ENCODE assay signal across 9 mouse cellular contexts in the genomic region with DNA sequence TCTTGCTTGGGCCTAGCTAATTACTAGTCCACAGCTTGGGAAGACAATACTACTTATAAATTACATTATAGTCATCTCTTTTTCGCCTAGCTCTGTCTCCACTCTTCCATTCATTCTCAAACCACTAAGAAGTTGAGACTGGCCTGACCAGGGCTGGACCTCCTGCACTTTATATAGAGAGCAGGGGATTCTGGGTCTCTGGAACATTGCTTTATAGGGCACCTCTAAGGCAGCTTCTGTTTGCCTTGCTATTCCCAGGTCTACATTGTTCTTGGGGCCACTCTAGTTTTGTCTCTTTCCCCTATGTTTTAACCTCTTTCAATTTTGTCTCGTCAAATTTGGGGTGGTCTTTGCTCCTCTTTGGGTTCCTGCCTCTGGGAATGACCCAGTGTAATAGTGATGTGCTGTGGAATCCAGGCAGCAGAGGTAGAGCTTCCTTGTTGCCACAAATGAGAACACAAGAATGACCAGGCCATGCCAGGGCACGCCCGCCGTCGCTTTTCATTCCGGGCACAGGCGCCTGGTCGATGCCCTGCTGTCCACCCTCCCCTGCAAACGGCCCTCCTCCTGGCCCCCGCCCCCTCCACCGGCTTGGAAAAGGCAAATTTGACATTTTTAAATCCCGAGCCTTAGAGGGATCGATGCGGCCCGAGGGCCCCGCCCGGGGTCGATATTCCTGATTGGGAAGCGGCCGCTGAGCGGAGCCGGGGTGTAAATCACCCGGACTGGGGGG. TPM values are rescaled to one million over a fixed set of nuclear protein-coding genes. Genes with fewer than 3 reads are reported as not detected.
A peak's percentile ranks its signal among the peaks of the same experiment; 100 is the strongest.
DNase-seq lines count a peak whose midpoint lies in the region; ATAC-seq and TF ChIP-seq lines count a peak whose summit lies in the region.
"Had no signal": no experiment of that assay in that cellular context is flagged by ENCODE, and none has a peak within 500 bp of the region (broad histone marks: within the 10 kb centered on the region; RNA-seq: fewer than 3 reads in every experiment).

No protein-coding gene starts in this region.

- H3K9ac ChIP-seq in kidney, embryonic 15.5 days = peak overlapping the region; percentile 42
- H3K9ac ChIP-seq in forebrain, embryonic 11.5 days (ENCODE audit: low read length) = peak overlapping the region; percentile 47
- H3K9ac ChIP-seq in kidney, postnatal 0 days (ENCODE audit: low read depth, low read length) = peak overlapping the region; percentile 14; the same call in 1 of the 2 replicates
- H3K9ac ChIP-seq in midbrain, embryonic 16.5 days (ENCODE audit: low read depth, low read length) = peak overlapping the region; percentile 47

- peak overlapping the region; percentile 82 for H3K27ac ChIP-seq in kidney, embryonic 15.5 days
- H3K27ac ChIP-seq in forebrain, embryonic 11.5 days (ENCODE audit: low read depth, low read length) = no peak overlapping the region
- H3K27ac ChIP-seq in kidney, postnatal 0 days = 0 out of 2 replicates have a peak overlapping the region, but pooled peaks have one; percentile 48
- no peak overlapping the region for H3K27ac ChIP-seq in midbrain, embryonic 16.5 days (ENCODE audit: low read length)

- no peak for ATAC-seq in kidney, embryonic 15.5 days (replicated peaks; ENCODE audit: low FRiP score)
- ATAC-seq in forebrain, embryonic 11.5 days (replicated peaks; ENCODE audit: low FRiP score) = no peak
- no peak for ATAC-seq in kidney, postnatal 0 days (replicated peaks; ENCODE audit: low FRiP score, low read depth)
- no peak for ATAC-seq in midbrain, embryonic 16.5 days

- H3K4me1 ChIP-seq in kidney, embryonic 15.5 days = peaks cover 70% of the 10 kb centered on the region
- peaks cover 27% of the 10 kb centered on the region for H3K4me1 ChIP-seq in forebrain, embryonic 11.5 days (replicated peaks; ENCODE audit: control insufficient read depth, insufficient read depth, low read length)
- peaks cover 45% of the 10 kb centered on the region for H3K4me1 ChIP-seq in kidney, postnatal 0 days (replicated peaks; ENCODE audit: insufficient read depth, low read length)
- peaks cover 37% of the 10 kb centered on the region for H3K4me1 ChIP-seq in midbrain, embryonic 16.5 days (ENCODE audit: control insufficient read depth, insufficient read depth, low read length)

- H3K4me3 ChIP-seq in kidney, embryonic 15.5 days (replicated peaks) = peak overlapping the region; percentile 40
- peak overlapping the region; percentile 32 for H3K4me3 ChIP-seq in forebrain, embryonic 11.5 days (ENCODE audit: low read depth, low read length)
- H3K4me3 ChIP-seq in kidney, postnatal 0 days (replicated peaks; ENCODE audit: low read depth, low read length) = peak overlapping the region; percentile 38
- H3K4me3 ChIP-seq in midbrain, embryonic 16.5 days (ENCODE audit: low read depth, low read length) = peak overlapping the region; percentile 39

- no peaks in the 10 kb centered on the region for H3K36me3 ChIP-seq in kidney, embryonic 15.5 days
- no peaks in the 10 kb centered on the region for H3K36me3 ChIP-seq in forebrain, embryonic 11.5 days (ENCODE audit: control insufficient read depth, insufficient read depth, low read length)
- H3K36me3 ChIP-seq in kidney, postnatal 0 days (ENCODE audit: insufficient read depth, low read length) = no peaks in the 10 kb centered on the region
- no peaks in the 10 kb centered on the region for H3K36me3 ChIP-seq in midbrain, embryonic 16.5 days (ENCODE audit: control insufficient read depth, insufficient read depth, low read length)

- no peaks in the 10 kb centered on the region for H3K9me3 ChIP-seq in kidney, embryonic 15.5 days (replicated peaks)
- no peaks in the 10 kb centered on the region for H3K9me3 ChIP-seq in forebrain, embryonic 11.5 days (ENCODE audit: control insufficient read depth, low read length)
- H3K9me3 ChIP-seq in kidney, postnatal 0 days (replicated peaks; ENCODE audit: low read length) = no peaks in the 10 kb centered on the region
- no peaks in the 10 kb centered on the region for H3K9me3 ChIP-seq in midbrain, embryonic 16.5 days (replicated peaks; ENCODE audit: control insufficient read depth, low read length, poor library complexity, severe bottlenecking)

- DNase-seq in kidney, postnatal 4 days = no peak
- DNase-seq in forebrain, embryonic 11.5 days (ENCODE audit: low spot score) = no peak
- DNase-seq in kidney, postnatal 0 days (ENCODE audit: low spot score) = no peak
- DNase-seq in T-cell, adult 2 months (ENCODE audit: low spot score) = no peak
- no peak for DNase-seq in right cerebral cortex, adult 18-20 months
- no peak for DNase-seq in urinary bladder, postnatal 4 days (ENCODE audit: low spot score in 2 of 2)
- DNase-seq: cerebellum, adult 9-10 months had no signal

- H3K27me3 ChIP-seq in kidney, embryonic 15.5 days = peaks cover 85% of the 10 kb centered on the region
- H3K27me3 ChIP-seq in forebrain, embryonic 11.5 days (ENCODE audit: control insufficient read depth, insufficient read depth, low read length) = peaks cover 73% of the 10 kb centered on the region
- peaks cover 20% of the 10 kb centered on the region for H3K27me3 ChIP-seq in kidney, postnatal 0 days (ENCODE audit: insufficient read depth, low read length)
- peaks cover 27% of the 10 kb centered on the region for H3K27me3 ChIP-seq in midbrain, embryonic 16.5 days (ENCODE audit: control insufficient read depth, insufficient read depth, low read depth, low read length)

- peak overlapping the region; percentile 67 for H3K4me2 ChIP-seq in kidney, embryonic 15.5 days
- H3K4me2 ChIP-seq in forebrain, embryonic 11.5 days (ENCODE audit: low read depth, low read length, severe bottlenecking) = peak overlapping the region; percentile 59
- peak overlapping the region; percentile 80 for H3K4me2 ChIP-seq in kidney, postnatal 0 days (ENCODE audit: low read length)
- peak overlapping the region; percentile 69 for H3K4me2 ChIP-seq in midbrain, embryonic 16.5 days (ENCODE audit: low read length)

- WGBS in kidney, embryonic 15.5 days = 4% methylated on average over 24 of the region's 24 CpGs
- 2% methylated on average over 24 of the region's 24 CpGs for WGBS in forebrain, embryonic 11.5 days
- WGBS in kidney, postnatal 0 days = 8% methylated on average over 24 of the region's 24 CpGs
- 5% methylated on average over 24 of the region's 24 CpGs for WGBS in midbrain, embryonic 16.5 days

- TF ChIP-seq CTCF in kidney, postnatal 0 days (IDR thresholded peaks at IDR 0.05; ENCODE audit: low read depth) = no peak

RNA-seq across cellular contexts. Expression of a gene that starts 3.3 kb away (rescaled TPM):
- polyA plus RNA-seq in kidney, embryonic 15.5 days (2015; fragmentation: Nextera tagmentation; extraction: Ambion mirVana) = 8.6 and 8.8 TPM in 2 replicates
- polyA plus RNA-seq in forebrain, embryonic 11.5 days (2014; fragmentation: Nextera tagmentation; extraction: Ambion mirVana) = 0.16 and 0.40 TPM in 2 replicates
- 8.8 TPM in 2 replicates for polyA plus RNA-seq in kidney, postnatal 0 days (2015; fragmentation: Nextera tagmentation; extraction: Ambion mirVana)
- polyA plus RNA-seq in midbrain, embryonic 16.5 days (2015; fragmentation: Nextera tagmentation; extraction: Ambion mirVana) = 0.75 and 1.3 TPM in 2 replicates

RNA-seq across cellular contexts. Expression of a gene that starts 8.6 kb away (rescaled TPM):
- polyA plus RNA-seq in kidney, embryonic 15.5 days (2015; fragmentation: Nextera tagmentation; extraction: Ambion mirVana) = 0.72 and 1.1 TPM in 2 replicates
- 0.12 TPM in 1 of 2 replicates, not detected in the other for polyA plus RNA-seq in forebrain, embryonic 11.5 days (2014; fragmentation: Nextera tagmentation; extraction: Ambion mirVana)
- 1.3 TPM in 2 replicates for polyA plus RNA-seq in kidney, postnatal 0 days (2015; fragmentation: Nextera tagmentation; extraction: Ambion mirVana)
- 7.2 and 7.8 TPM in 2 replicates for polyA plus RNA-seq in midbrain, embryonic 16.5 days (2015; fragmentation: Nextera tagmentation; extraction: Ambion mirVana)

RNA-seq across cellular contexts. Expression of a gene that starts 21.9 kb away (rescaled TPM):
- polyA plus RNA-seq in kidney, embryonic 15.5 days (2015; fragmentation: Nextera tagmentation; extraction: Ambion mirVana) = 33.8 and 39.4 TPM in 2 replicates
- 38.8 and 40.2 TPM in 2 replicates for polyA plus RNA-seq in forebrain, embryonic 11.5 days (2014; fragmentation: Nextera tagmentation; extraction: Ambion mirVana)
- polyA plus RNA-seq in kidney, postnatal 0 days (2015; fragmentation: Nextera tagmentation; extraction: Ambion mirVana) = 11.4 and 11.5 TPM in 2 replicates
- polyA plus RNA-seq in midbrain, embryonic 16.5 days (2015; fragmentation: Nextera tagmentation; extraction: Ambion mirVana) = 3.2 and 4.9 TPM in 2 replicates

RNA-seq across cellular contexts. Expression of a gene that starts 29.5 kb away (rescaled TPM):
- polyA plus RNA-seq in kidney, embryonic 15.5 days (2015; fragmentation: Nextera tagmentation; extraction: Ambion mirVana) = 47.1 and 50.5 TPM in 2 replicates
- polyA plus RNA-seq in forebrain, embryonic 11.5 days (2014; fragmentation: Nextera tagmentation; extraction: Ambion mirVana) = 60.3 and 60.7 TPM in 2 replicates
- 33.5 and 34.6 TPM in 2 replicates for polyA plus RNA-seq in kidney, postnatal 0 days (2015; fragmentation: Nextera tagmentation; extraction: Ambion mirVana)
- polyA plus RNA-seq in midbrain, embryonic 16.5 days (2015; fragmentation: Nextera tagmentation; extraction: Ambion mirVana) = 28.0 and 32.2 TPM in 2 replicates

RNA-seq across cellular contexts. Expression of a gene that starts 41.3 kb away (rescaled TPM):
- 5.9 and 12.6 TPM in 2 replicates for polyA plus RNA-seq in kidney, embryonic 15.5 days (2015; fragmentation: Nextera tagmentation; extraction: Ambion mirVana)
- 0.19 and 0.94 TPM in 2 replicates for polyA plus RNA-seq in forebrain, embryonic 11.5 days (2014; fragmentation: Nextera tagmentation; extraction: Ambion mirVana)
- 0.26 and 0.82 TPM in 2 replicates for polyA plus RNA-seq in kidney, postnatal 0 days (2015; fragmentation: Nextera tagmentation; extraction: Ambion mirVana)
- polyA plus RNA-seq in midbrain, embryonic 16.5 days (2015; fragmentation: Nextera tagmentation; extraction: Ambion mirVana) = 5.1 and 7.1 TPM in 2 replicates

Comparison
In these comparisons a context has a peak if more than half of its experiments do, and no peak if none do; other contexts are left out.
1. H3K27ac ChIP-seq: peak in kidney, embryonic 15.5 days (single experiment) and kidney, postnatal 0 days (single experiment); none in forebrain, embryonic 11.5 days (single experiment) and midbrain, embryonic 16.5 days (single experiment).
2. Peak in every context shown above with its lines, with median percentiles within 50 percentile points of each other: H3K4me2 ChIP-seq, H3K4me3 ChIP-seq and H3K9ac ChIP-seq.